Mouse (Mus musculus): ENCODE measurements around the gene Babam2. TPM values are rescaled to one million over a fixed set of nuclear protein-coding genes. Genes with fewer than 3 reads are reported as not detected.
"Not testable (repeated sequence)": the region's sequence is repeated elsewhere in the genome, so short reads cannot be mapped to it uniquely, and the experiment has no call there.

Gene Babam2
- polyA plus RNA-seq, 2 experiments, result 15.3 to 21.2 TPM

DNA sequence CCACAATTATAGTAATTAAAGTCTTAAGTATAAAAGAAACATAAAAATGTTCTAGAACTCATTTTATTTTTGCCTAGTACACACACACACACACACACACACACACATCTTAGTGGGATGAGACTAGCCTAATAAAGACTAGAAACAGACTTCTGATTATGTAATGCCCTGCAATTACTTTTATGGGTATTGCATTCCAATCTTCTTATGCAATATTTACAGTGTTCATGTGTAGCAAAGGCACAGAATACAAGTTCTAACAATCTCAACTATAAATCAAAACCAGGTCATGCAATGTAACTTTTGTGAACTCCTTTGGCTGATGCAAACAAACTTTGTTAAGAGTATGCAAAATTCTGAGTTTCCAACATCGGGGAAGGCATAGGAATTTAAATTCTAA, 155.3 kb downstream of the Babam2 start:
- H3K27ac ChIP-seq, result no peak overlapping the region
- no peak for DNase-seq (ENCODE audit: low read depth in 3 of 3, low spot score in 3 of 3)
- H3K9ac ChIP-seq (replicated peaks), result no peak overlapping the region
- no peak for ATAC-seq (ENCODE audit: insufficient read depth)
- WGBS (ENCODE audit: insufficient replicate concordance), result 67% methylated on average over 1 of the region's 1 CpGs
- TF ChIP-seq CTCF (IDR thresholded peaks at IDR 0.05; ENCODE audit: low read depth), result no peak
- no peak for TF ChIP-seq EP300 (IDR thresholded peaks at IDR 0.05; ENCODE audit: low read depth)
- no peaks in the 10 kb centered on the region for H3K27me3 ChIP-seq (ENCODE audit: control insufficient read depth, insufficient read depth, low read length)
- H3K9me3 ChIP-seq (ENCODE audit: control insufficient read depth, low read length), result no peaks in the 10 kb centered on the region
- H3K4me1 ChIP-seq (replicated peaks; ENCODE audit: control insufficient read depth in 2 of 2, insufficient read depth in 2 of 2, low read length in 1 of 2), result no peaks in the 10 kb centered on the region
- no peaks in the 10 kb centered on the region for H3K36me3 ChIP-seq (replicated peaks; ENCODE audit: control insufficient read depth, insufficient read depth, low read depth)
- H3K4me2 ChIP-seq (ENCODE audit: low read depth), result no peak overlapping the region
- H3K4me3 ChIP-seq (ENCODE audit: insufficient read depth in 1 of 2, low read depth in 2 of 2, low read length in 2 of 2), result no peak overlapping the region

DNA sequence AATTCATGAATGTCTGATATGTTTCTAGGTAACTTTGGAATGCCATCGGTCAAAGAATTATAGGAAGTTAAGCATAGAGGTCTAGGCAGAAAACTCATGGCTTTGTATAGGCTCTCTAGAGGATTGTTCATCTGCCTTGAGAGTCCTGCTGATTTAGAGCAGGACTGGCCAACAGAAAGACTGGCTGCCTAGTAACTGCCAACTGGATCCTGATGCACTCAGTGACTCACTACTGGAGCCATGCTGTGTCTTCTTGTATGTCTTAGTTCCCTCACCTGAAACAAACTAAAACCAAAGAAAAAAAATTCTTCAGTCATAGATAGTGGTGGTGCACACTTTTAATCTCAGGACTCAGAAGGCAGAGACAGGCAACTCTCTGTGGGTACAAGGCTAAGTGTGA, 156.3 kb downstream of the Babam2 start:
- TF ChIP-seq EP300 (IDR thresholded peaks at IDR 0.05; ENCODE audit: low read depth) (no peak), CTCF (IDR thresholded peaks at IDR 0.05; ENCODE audit: low read depth) (no peak)
- WGBS (ENCODE audit: insufficient replicate concordance), result 82% methylated on average over 1 of the region's 1 CpGs

DNA sequence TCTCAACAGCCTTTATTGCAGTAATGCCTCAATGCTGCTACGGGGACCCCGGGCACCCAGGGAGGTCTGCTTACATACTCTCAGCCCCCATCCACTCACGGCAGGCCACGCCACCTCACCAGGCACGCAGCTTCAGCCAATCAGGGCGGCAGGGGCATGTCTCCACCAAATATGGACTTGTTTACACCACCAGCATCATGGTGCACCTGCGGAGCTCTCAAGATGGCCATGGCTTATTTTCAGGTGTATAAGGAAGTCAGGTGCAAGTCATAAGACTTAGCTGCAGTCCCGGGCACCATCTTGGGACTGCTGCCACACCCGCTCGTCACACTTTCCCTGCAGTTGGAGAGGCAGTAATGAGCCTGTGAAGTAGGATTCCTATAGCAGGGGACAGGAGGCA, 161.4 kb downstream of the Babam2 start:
- not testable (repeated sequence) for H3K27me3 ChIP-seq (ENCODE audit: control insufficient read depth, insufficient read depth, low read length); H3K36me3 ChIP-seq (replicated peaks; ENCODE audit: control insufficient read depth, insufficient read depth, low read depth); DNase-seq (ENCODE audit: low read depth in 3 of 3, low spot score in 3 of 3); H3K9ac ChIP-seq (replicated peaks); H3K4me2 ChIP-seq (ENCODE audit: low read depth); H3K4me1 ChIP-seq (replicated peaks; ENCODE audit: control insufficient read depth in 2 of 2, insufficient read depth in 2 of 2, low read length in 1 of 2); H3K9me3 ChIP-seq (ENCODE audit: control insufficient read depth, low read length); ATAC-seq (ENCODE audit: insufficient read depth); H3K4me3 ChIP-seq (ENCODE audit: insufficient read depth in 1 of 2, low read depth in 2 of 2, low read length in 2 of 2); H3K27ac ChIP-seq
- 79% methylated on average over 10 of the region's 10 CpGs for WGBS (ENCODE audit: insufficient replicate concordance)

More for the DNA sequence above, 156.3 kb downstream of the Babam2 start:
- Histone ChIP-seq H3K27me3 (ENCODE audit: control insufficient read depth, insufficient read depth, low read length) (no peaks in the 10 kb centered on the region), H3K4me2 (ENCODE audit: low read depth) (no peak overlapping the region), H3K9me3 (ENCODE audit: control insufficient read depth, low read length) (no peaks in the 10 kb centered on the region), H3K4me3 (ENCODE audit: insufficient read depth in 1 of 2, low read depth in 2 of 2, low read length in 2 of 2) (no peak overlapping the region), H3K36me3 (replicated peaks; ENCODE audit: control insufficient read depth, insufficient read depth, low read depth) (no peaks in the 10 kb centered on the region), H3K27ac (no peak overlapping the region), H3K9ac (replicated peaks) (no peak overlapping the region), H3K4me1 (replicated peaks; ENCODE audit: control insufficient read depth in 2 of 2, insufficient read depth in 2 of 2, low read length in 1 of 2) (no peaks in the 10 kb centered on the region)
- ATAC-seq (ENCODE audit: insufficient read depth), result no peak
- DNase-seq (ENCODE audit: low read depth in 3 of 3, low spot score in 3 of 3), result no peak

DNA sequence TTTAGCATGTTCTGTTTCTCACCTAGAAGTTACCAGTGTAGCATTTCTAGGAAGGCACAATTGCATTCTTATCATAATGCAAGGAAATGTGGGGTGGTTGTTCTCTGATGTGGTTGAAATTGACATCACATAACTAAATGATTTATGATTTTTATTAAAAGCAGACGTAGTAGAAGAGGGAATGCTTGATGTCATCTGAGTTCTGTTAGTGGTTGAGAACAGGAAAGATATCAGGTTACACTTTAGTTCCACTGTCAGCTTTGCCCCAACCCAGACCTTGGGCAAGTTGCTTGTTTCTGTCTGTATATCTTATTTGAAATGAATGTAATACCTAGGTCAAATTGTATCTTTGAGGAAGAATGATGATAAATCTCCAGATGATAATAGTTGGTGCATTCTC, 162.9 kb downstream of the Babam2 start:
- H3K27ac ChIP-seq, result no peak overlapping the region
- H3K9ac ChIP-seq (replicated peaks), result no peak overlapping the region
- no peaks in the 10 kb centered on the region for H3K27me3 ChIP-seq (ENCODE audit: control insufficient read depth, insufficient read depth, low read length)
- no peak overlapping the region for H3K4me3 ChIP-seq (ENCODE audit: insufficient read depth in 1 of 2, low read depth in 2 of 2, low read length in 2 of 2)
- no peak for ATAC-seq (ENCODE audit: insufficient read depth)
- DNase-seq (ENCODE audit: low read depth in 3 of 3, low spot score in 3 of 3), result no peak
- no peak overlapping the region for H3K4me2 ChIP-seq (ENCODE audit: low read depth)
- H3K9me3 ChIP-seq (ENCODE audit: control insufficient read depth, low read length), result no peaks in the 10 kb centered on the region
- WGBS (ENCODE audit: insufficient replicate concordance), result 38% methylated on average over 1 of the region's 1 CpGs
- no peaks in the 10 kb centered on the region for H3K36me3 ChIP-seq (replicated peaks; ENCODE audit: control insufficient read depth, insufficient read depth, low read depth)
- TF ChIP-seq CTCF (IDR thresholded peaks at IDR 0.05; ENCODE audit: low read depth), result no peak
- H3K4me1 ChIP-seq (replicated peaks; ENCODE audit: control insufficient read depth in 2 of 2, insufficient read depth in 2 of 2, low read length in 1 of 2), result peaks cover 0 to 6% of the 10 kb centered on the region in 2 experiments; a peak in 2 of 4 replicates

DNA sequence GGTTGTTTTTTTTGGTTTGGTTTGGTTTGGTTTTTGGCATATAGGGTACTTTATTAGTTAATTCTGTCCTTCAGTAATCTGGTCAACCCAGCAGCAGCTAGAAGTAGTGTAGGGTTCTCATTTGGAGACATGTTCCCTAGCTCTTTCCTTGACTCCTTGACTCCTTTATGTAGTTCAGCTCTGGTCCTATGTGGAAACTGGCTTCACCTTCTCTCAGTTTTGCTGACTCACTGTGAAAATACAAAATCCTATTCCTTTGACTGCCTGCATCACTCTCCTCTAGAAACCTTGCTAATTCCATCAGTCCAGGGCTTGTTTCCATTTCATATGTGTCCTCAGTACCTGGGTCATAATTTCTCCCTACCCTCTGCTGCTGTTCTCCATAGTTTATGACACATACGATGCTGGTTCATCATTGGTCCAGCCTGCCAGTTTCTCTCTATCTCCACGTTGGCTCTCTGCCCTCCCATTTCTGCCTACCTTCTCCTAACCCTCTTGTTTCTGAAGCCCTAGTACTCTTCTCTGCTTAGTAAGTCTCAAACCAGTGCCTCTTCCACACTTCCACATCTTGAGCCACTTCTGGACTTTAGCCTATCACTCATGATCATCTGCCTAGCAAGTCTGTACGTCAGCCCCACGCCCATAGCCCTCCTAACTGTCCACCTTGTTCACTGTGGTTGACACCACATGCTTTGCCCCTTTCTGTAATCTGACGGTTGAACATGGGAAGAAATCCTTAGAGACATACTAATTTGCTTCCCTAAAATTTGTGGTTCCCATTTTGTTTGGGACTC, 163.5 kb downstream of the Babam2 start:
- WGBS (ENCODE audit: insufficient replicate concordance), result 60% methylated on average over 5 of the region's 5 CpGs

More for the DNA sequence above, 163.5 kb downstream of the Babam2 start:
- no peaks in the 10 kb centered on the region for H3K27me3 ChIP-seq (ENCODE audit: control insufficient read depth, insufficient read depth, low read length)
- H3K9me3 ChIP-seq (ENCODE audit: control insufficient read depth, low read length), result no peaks in the 10 kb centered on the region
- no peak for TF ChIP-seq CTCF (IDR thresholded peaks at IDR 0.05; ENCODE audit: low read depth)
- TF ChIP-seq EP300 (IDR thresholded peaks at IDR 0.05; ENCODE audit: low read depth), result no peak
- no peak overlapping the region for H3K4me2 ChIP-seq (ENCODE audit: low read depth)
- no peak overlapping the region for H3K27ac ChIP-seq
- H3K4me3 ChIP-seq (ENCODE audit: insufficient read depth in 1 of 2, low read depth in 2 of 2, low read length in 2 of 2), result no peak overlapping the region
- H3K9ac ChIP-seq (replicated peaks), result no peak overlapping the region
- ATAC-seq (ENCODE audit: insufficient read depth) (no peak), DNase-seq (ENCODE audit: low read depth in 3 of 3, low spot score in 3 of 3) (no peak)
- peaks cover 0 to 6% of the 10 kb centered on the region in 2 experiments; a peak in 2 of 4 replicates for H3K4me1 ChIP-seq (replicated peaks; ENCODE audit: control insufficient read depth in 2 of 2, insufficient read depth in 2 of 2, low read length in 1 of 2)
- no peaks in the 10 kb centered on the region for H3K36me3 ChIP-seq (replicated peaks; ENCODE audit: control insufficient read depth, insufficient read depth, low read depth)
